ENCODE assay signal across 24 mouse cellular contexts in genomic region chr16:9711398-9711797, GRCm38 (mm10).
"Had no signal": no experiment of that assay in that cellular context is flagged by ENCODE, and none has a peak within 500 bp of the region (broad histone marks: within the 10 kb centered on the region; RNA-seq: fewer than 3 reads in every experiment).

No protein-coding gene starts in this region.

- H3K4me3 ChIP-seq: heart, embryonic 10.5 days; heart, embryonic 12.5 days; hindbrain, embryonic 13.5 days; hindbrain, embryonic 15.5 days; kidney, embryonic 15.5 days; limb, embryonic 13.5 days; limb, embryonic 15.5 days; liver, embryonic 12.5 days had no signal

- H3K27ac ChIP-seq: heart, embryonic 10.5 days; hindbrain, embryonic 13.5 days; hindbrain, embryonic 15.5 days; hindbrain, postnatal 0 days; kidney, embryonic 15.5 days; kidney, postnatal 0 days; limb, embryonic 13.5 days; limb, embryonic 15.5 days; liver, embryonic 12.5 days; liver, embryonic 14.5 days had no signal

- ATAC-seq: hindbrain, postnatal 0 days; intestine, embryonic 16.5 days; liver, embryonic 12.5 days had no signal

- DNase-seq: gastrocnemius, postnatal 14 days; gastrocnemius, postnatal 36 days; heart, adult 18-20 months; heart, postnatal 10 days; heart, postnatal 36 days; kidney, adult 11 months; kidney, adult 2 months; kidney, adult 9 months; kidney, postnatal 14 days; kidney, postnatal 36 days; layer of hippocampus, postnatal 36 days; left cerebral cortex, postnatal 4 days had no signal
